Mouse (Mus musculus) kidney, postnatal 0 days (tissue): ENCODE data around the gene Scn8a. TPM values are rescaled to one million over a fixed set of nuclear protein-coding genes. Genes with fewer than 3 reads are reported as not detected.

ENCODE experiments used
- ATAC-seq: fragments of 200-750 bp; cut with Nextera tagmentation; replicated peaks from 2 replicates; pipeline ENCODE4 v1.8.0; 2017; ENCODE audit warnings: low read depth, moderate number of reproducible peaks, moderate TSS enrichment, moderate library complexity; ENCODE audit not compliant: low FRiP score
- DNase-seq: peaks from one replicate; pipeline ENCODE4 v3.0.0-alpha.2; 2016; ENCODE audit warnings: low spot score
- H3K27ac ChIP-seq: fragments of 300-500 bp; sonication (generic); 2 replicates; pipeline ENCODE4 v1.5.1; 2014; ENCODE audit warnings: mild to moderate bottlenecking
- H3K27me3 ChIP-seq: fragments of 300-500 bp; sonication (generic); 2 replicates; pipeline ENCODE4 v1.6.1; 2014; ENCODE audit warnings: low read length, mixed read lengths; ENCODE audit not compliant: insufficient read depth
- H3K36me3 ChIP-seq: fragments of 300-500 bp; sonication (generic); 2 replicates; pipeline ENCODE4 v1.6.1; 2014; ENCODE audit warnings: low read length, mixed read lengths; ENCODE audit not compliant: insufficient read depth
- H3K4me1 ChIP-seq: fragments of 300-500 bp; sonication (generic); replicated peaks from 2 replicates; pipeline ENCODE4 v1.6.1; 2014; ENCODE audit warnings: antibody characterized with exemption, low read length, mixed read lengths; ENCODE audit not compliant: insufficient read depth
- H3K4me2 ChIP-seq: fragments of 300-500 bp; sonication (generic); 2 replicates; pipeline ENCODE4 v1.6.1; 2014; ENCODE audit warnings: mild to moderate bottlenecking, low read length, moderate library complexity, mixed read lengths
- H3K4me3 ChIP-seq: fragments of 300-500 bp; sonication (generic); replicated peaks from 2 replicates; pipeline ENCODE4 v1.5.1; 2014; ENCODE audit warnings: low read depth, low read length
- H3K9ac ChIP-seq: fragments of 300-500 bp; sonication (generic); 2 replicates; pipeline ENCODE4 v1.6.1; 2014; ENCODE audit warnings: low read depth, low read length
- H3K9me3 ChIP-seq: fragments of 300-500 bp; sonication (generic); replicated peaks from 2 replicates; pipeline ENCODE4 v1.6.1; 2016; ENCODE audit warnings: low read length, inconsistent platforms, mixed read lengths
- CTCF ChIP-seq: IDR thresholded peaks from 2 replicates; pipeline ENCODE4 v1.5.1; 2016; ENCODE audit warnings: antibody characterized with exemption, low read depth, mild to moderate bottlenecking, moderate library complexity
- WGBS: fragments of 180-500 bp; shearing (Covaris S2); extraction: QIAGEN DNeasy Blood & Tissue Kit; methylation state at CpG from one replicate; pipeline ENCODE4 v1.1.7; 2014; 5-methylcytosine and 5-hydroxymethylcytosine counted together
- polyA plus RNA-seq: library from polyadenylated mRNA; unstranded; fragments of >200 nt; fragmentation: Nextera tagmentation; extraction: Ambion mirVana; gene quantifications from 2 replicates; pipeline ENCODE4 v1.2.1, GENCODE M21; 2015

Scn8a gene
- polyA plus RNA-seq, 1 experiment from 2014 or later: 5.9 TPM

GRCm38 (mm10) chr15:101008386-101009010 lies 138.8 kb downstream of the Scn8a start:
- Histone ChIP-seq H3K4me1 (no peaks in the 10 kb centered on the region), H3K9me3 (no peaks in the 10 kb centered on the region), H3K9ac (no peak overlapping the region), H3K27ac (no peak overlapping the region), H3K36me3 (no peaks in the 10 kb centered on the region), H3K4me3 (no peak overlapping the region), H3K4me2 (no peak overlapping the region), H3K27me3 (no peaks in the 10 kb centered on the region)
- TF ChIP-seq CTCF: no peak
- ATAC-seq (no peak), DNase-seq (peak; percentile 59)
- WGBS: 67% methylated on average over 14 of the region's 14 CpGs

DNA sequence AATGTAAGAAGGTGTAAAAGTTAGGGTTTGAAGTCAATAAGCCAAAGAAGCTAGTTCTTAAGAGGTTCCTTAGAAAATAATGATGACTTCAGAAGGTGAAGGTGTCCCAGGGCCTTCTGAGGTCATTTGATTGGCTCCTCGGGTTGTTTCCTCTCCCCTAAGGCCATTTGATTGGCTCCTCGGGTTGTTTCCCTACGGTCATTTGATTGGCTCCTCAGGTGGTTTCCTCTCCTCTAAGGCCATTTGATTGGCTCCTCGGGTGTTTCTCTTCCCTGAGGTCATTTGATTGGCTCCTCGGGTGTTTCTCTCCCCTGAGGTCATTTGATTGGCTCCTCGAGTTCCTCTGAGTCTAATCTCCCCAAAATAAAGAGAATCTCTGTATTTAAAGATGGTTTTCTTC lies 141.7 kb downstream of the Scn8a start:
- no peak overlapping the region for H3K27ac ChIP-seq
- no peak overlapping the region for H3K4me2 ChIP-seq
- H3K36me3 ChIP-seq: no peaks in the 10 kb centered on the region
- WGBS: 89% methylated on average over 6 of the region's 6 CpGs
- no peak for DNase-seq
- H3K4me3 ChIP-seq: no peak overlapping the region
- no peak for TF ChIP-seq CTCF
- H3K9me3 ChIP-seq: no peaks in the 10 kb centered on the region
- no peaks in the 10 kb centered on the region for H3K4me1 ChIP-seq
- no peak overlapping the region for H3K9ac ChIP-seq
- H3K27me3 ChIP-seq: no peaks in the 10 kb centered on the region
- no peak for ATAC-seq

GRCm38 (mm10) chr15:101028960-101029359 lies 159.3 kb downstream of the Scn8a start:
- no peak overlapping the region for H3K4me2 ChIP-seq
- no peak overlapping the region for H3K9ac ChIP-seq
- TF ChIP-seq CTCF: no peak
- no peaks in the 10 kb centered on the region for H3K27me3 ChIP-seq
- no peak for ATAC-seq
- H3K4me1 ChIP-seq: no peaks in the 10 kb centered on the region
- H3K9me3 ChIP-seq: no peaks in the 10 kb centered on the region
- WGBS: 81% methylated on average over 2 of the region's 2 CpGs
- H3K36me3 ChIP-seq: no peaks in the 10 kb centered on the region
- no peak overlapping the region for H3K4me3 ChIP-seq
- no peak overlapping the region for H3K27ac ChIP-seq
- no peak for DNase-seq

- Histone ChIP-seq H3K4me1 (no peaks in the 10 kb centered on the region), H3K27me3 (peaks cover 13% of the 10 kb centered on the region), H3K27ac (no peak overlapping the region), H3K36me3 (no peaks in the 10 kb centered on the region), H3K4me2 (no peak overlapping the region), H3K9ac (no peak overlapping the region), H3K9me3 (no peaks in the 10 kb centered on the region), H3K4me3 (no peak overlapping the region)
- DNase-seq (no peak), ATAC-seq (no peak)
- WGBS: 60% methylated on average over 17 of the region's 17 CpGs
- peak; percentile 51; the same call in 1 of the 2 replicates for TF ChIP-seq CTCF
Measured at GRCm38 (mm10) chr15:101039651-101040050, 170.0 kb downstream of the Scn8a start.

- DNase-seq: no peak
- WGBS: 71% methylated on average over 6 of the region's 6 CpGs
- Histone ChIP-seq H3K27ac (no peak overlapping the region), H3K36me3 (no peaks in the 10 kb centered on the region), H3K4me1 (peaks cover 12% of the 10 kb centered on the region), H3K4me2 (no peak overlapping the region), H3K9ac (no peak overlapping the region), H3K27me3 (peaks cover 23% of the 10 kb centered on the region), H3K4me3 (no peak overlapping the region), H3K9me3 (no peaks in the 10 kb centered on the region)
- no peak for ATAC-seq
- TF ChIP-seq CTCF: no peak
Measured at GRCm38 (mm10) chr15:101041966-101042365, 172.3 kb downstream of the Scn8a start.

DNA sequence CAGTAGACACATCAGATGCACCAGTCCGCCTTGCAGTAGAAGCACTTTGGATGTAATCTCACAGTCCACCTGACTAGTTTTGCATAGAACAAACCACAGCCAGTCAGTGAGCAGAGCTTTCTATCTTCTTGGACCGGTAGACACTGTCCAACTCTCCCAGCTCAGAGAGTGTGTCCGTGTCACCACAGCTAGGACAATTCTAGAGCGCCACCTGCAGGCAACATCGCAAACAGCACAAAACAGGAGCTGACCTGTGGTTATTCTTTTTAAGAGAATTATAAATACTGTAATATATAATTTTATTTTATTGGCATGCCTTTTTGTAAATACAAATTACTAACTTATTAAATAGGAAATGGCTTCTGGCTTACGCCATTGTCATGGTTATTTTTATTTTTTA lies 173.0 kb downstream of the Scn8a start:
- H3K9me3 ChIP-seq: no peaks in the 10 kb centered on the region
- H3K4me1 ChIP-seq: peaks cover 14% of the 10 kb centered on the region
- TF ChIP-seq CTCF: peak; percentile 79
- H3K36me3 ChIP-seq: no peaks in the 10 kb centered on the region
- peaks cover 23% of the 10 kb centered on the region for H3K27me3 ChIP-seq
- DNase-seq: peak; percentile 74
- H3K27ac ChIP-seq: no peak overlapping the region
- H3K4me3 ChIP-seq: no peak overlapping the region
- no peak for ATAC-seq
- no peak overlapping the region for H3K4me2 ChIP-seq
- H3K9ac ChIP-seq: no peak overlapping the region
- WGBS: 29% methylated on average over 6 of the region's 6 CpGs

DNA sequence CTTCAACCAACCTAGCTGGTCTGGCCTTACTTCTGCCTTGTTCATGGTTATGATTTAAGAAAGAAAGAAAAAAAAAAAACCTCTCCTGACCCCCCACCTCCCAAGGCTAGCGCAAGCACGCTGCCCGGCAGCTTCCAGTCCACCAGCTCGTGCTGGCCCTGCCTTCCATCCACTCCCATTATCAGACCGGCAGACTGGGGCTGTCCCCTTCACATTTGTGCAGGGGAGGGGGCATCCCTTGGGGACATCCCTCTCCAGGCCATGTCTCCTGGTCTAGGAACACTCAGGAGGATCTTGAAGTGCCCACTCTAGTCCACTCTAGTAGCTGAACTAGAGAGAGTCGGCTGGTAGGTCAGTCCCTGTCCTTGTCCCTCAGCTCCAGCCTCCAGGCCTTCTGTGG lies 174.9 kb downstream of the Scn8a start:
- H3K4me3 ChIP-seq: no peak overlapping the region
- H3K27me3 ChIP-seq: peaks cover 23% of the 10 kb centered on the region
- H3K9me3 ChIP-seq: no peaks in the 10 kb centered on the region
- ATAC-seq (no peak), DNase-seq (no peak)
- peaks cover 14% of the 10 kb centered on the region for H3K4me1 ChIP-seq
- whole genome bisulfite sequencing: 44% methylated on average over 6 of the region's 6 CpGs
- H3K9ac ChIP-seq: no peak overlapping the region
- H3K36me3 ChIP-seq: no peaks in the 10 kb centered on the region
- no peak overlapping the region for H3K27ac ChIP-seq
- TF ChIP-seq CTCF: no peak
- H3K4me2 ChIP-seq: no peak overlapping the region
